Mouse (Mus musculus) ovary, postnatal 10 days (tissue): ENCODE data around the gene Mrpl50.
"Not testable (repeated sequence)": the region's sequence is repeated elsewhere in the genome, so short reads cannot be mapped to it uniquely, and the experiment has no call there.

ENCODE experiments used
- DNase-seq: peaks from one replicate; pipeline ENCODE4 v3.0.0; 2022; ENCODE audit warnings: low spot score

Gene Mrpl50

GRCm38 (mm10) chr4:49509183-49509582 lies 11.7 kb downstream of the Mrpl50 start:
- DNase-seq = no peak

DNA sequence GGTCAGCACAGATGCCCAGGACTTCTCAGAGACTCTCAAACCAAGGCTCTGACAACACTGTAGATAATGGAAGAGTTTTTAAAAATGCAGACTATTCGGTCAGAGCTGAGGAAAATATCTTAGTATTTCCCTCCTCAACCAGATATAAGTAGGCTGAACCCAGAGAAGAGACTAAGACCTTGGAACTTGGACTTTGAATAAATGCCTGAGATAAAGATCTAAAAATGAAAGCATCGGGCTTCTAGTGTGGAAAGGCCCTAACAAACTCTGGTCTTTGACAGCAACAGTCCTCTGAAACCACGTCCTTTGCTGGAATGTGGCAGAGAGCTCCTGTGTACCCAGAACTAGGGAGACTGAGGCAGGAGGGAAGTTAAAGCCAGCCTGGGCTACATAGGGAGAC lies 14.5 kb downstream of the Mrpl50 start, which contains the start of gene Baat:
Gene Baat, minus strand, starts transcription at position 172 of the 400 bp plus-strand sequence.
- DNase-seq = no peak

- DNase-seq = no peak
Measured at GRCm38 (mm10) chr4:49503563-49503962, 17.3 kb downstream of the Mrpl50 start.

DNA sequence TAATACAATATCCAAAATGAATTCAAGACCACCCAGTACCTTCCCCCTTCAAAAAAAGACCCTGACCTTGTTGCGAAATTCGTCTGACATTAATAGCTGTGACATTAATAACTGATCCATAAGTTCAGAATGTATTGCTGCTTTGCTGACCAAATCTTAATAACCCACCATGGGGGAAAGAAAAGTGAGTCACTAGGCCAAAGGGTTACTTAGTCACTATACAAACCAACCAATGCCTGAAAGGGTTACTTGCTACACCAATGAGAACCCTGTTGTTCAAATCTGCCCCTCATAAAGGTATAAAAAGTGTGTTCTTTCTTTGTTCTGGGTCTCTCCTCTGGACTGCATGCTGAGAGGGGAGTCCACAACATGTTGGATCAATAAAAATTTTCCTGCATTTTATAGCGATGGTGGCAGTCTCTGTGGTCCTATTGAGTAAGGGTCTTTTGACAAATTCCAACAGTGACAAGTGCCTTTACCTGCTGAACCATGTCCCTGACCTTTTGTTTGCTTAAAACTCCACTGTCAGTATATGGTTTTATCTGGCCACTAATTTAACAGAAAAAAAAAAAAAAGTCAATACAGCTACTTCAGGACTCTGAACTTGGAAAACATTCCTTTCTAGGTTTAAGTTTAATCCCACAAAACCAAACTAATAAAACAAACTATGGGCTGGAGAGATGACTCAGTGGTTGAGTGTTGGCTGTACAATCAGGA lies 34.8 kb downstream of the Mrpl50 start:
- not testable (repeated sequence) for DNase-seq

DNA sequence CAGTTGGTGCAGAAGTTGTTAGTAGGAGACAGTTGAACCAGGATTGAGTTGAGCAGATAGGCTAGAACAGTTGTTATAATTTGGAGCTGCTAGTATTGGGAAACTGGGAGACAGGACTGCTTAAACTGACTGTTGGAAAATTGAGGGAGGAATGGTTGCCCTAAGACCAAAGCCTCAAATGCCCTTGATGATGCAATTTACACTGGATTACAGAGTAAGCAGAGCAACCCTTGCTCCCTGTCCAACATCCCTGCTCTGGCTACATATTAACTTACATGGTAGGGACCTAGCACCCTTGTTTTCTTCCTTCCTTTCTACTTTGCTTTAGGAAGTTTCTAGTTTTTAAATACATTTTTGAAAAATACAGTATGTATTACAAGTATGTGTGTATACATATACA lies 35.5 kb downstream of the Mrpl50 start:
- DNase-seq = no peak

- no peak for DNase-seq
Measured at GRCm38 (mm10) chr4:49480896-49481295, 40.0 kb downstream of the Mrpl50 start.

DNA sequence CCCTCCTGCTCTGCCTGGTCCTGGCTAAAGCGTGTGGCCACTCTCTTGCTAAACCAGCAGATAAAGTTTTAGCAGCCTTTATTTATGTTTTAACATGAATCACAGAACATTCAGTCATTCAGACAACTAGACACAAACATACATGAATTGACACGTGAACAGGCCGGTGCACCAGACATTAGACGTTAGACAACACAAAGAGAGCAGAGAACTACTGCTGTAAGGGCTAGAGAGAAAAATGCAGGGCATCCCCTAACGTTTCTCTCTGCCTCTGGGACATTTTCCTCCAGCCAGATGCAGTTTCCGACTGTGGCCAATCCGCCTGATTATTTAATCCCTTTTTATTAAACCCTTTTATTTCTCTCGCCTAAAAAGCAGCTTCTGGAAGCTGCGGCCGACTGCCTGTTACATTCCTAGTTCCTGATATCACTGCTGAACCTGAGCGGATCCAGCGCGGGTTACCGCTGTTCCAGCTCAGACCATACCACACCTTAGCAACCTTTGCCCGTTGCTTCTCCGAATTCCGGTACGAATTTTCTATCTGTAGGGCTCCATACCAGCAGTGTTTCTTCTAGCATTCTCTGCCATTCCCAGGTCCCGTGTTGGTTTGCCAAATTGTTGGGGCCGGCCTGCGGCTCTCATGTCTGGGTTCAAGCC lies 40.7 kb downstream of the Mrpl50 start:
- no peak for DNase-seq

DNA sequence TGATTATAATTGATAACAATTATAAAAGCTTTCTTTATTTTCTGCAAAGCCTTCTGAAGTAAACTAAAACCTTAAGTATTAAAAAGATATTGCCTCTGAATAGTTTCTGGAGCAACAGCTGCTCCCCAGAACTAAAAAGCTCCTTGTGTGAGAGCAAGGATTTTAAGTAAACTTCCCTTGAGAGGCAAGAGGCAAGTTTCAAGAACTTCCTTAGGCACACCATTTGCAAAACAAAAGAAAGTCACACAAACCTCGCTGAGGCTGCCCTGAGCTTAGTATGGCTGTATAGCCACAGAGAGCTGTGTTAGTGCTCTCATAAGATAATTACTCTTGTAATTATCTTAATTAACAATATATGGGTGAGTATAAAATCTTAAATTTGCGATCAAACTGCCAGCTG lies 41.9 kb downstream of the Mrpl50 start:
- not testable (repeated sequence) for DNase-seq

GRCm38 (mm10) chr4:49478118-49478877 lies 42.6 kb downstream of the Mrpl50 start:
- DNase-seq = no peak

- no peak for DNase-seq
Measured at GRCm38 (mm10) chr4:49474583-49474982, 46.3 kb downstream of the Mrpl50 start.

GRCm38 (mm10) chr4:49473435-49474100 lies 47.3 kb downstream of the Mrpl50 start, which contains the start of gene Acnat1:
Gene Acnat1 (minus strand): TSS chr4:49473912.
- DNase-seq = no peak

- no peak for DNase-seq
Measured at GRCm38 (mm10) chr4:49469435-49470151, 51.3 kb downstream of the Mrpl50 start.

DNA sequence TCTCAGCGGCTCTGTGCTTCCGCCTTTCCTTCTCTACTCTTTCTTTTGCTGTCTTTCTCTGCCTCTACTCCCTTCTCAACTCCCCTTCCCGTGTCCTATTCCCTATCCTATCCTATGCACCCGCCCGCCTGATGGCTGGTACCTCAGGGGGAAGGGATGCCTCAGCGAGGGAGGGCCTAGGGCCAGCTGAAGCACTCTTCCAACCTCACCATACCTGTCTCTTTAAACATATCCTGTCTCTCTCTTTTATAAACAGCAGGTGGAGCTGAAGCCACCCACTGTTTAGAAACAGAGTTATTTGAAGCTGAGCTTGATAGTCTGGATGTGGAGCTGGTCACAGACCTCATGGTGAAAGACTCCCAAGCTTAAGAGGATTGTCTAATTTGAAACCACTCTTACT lies 53.5 kb downstream of the Mrpl50 start:
- DNase-seq = no peak
